Mouse (Mus musculus) cerebellum, postnatal 25 days (tissue): ENCODE measurements around the gene Camk2g.
A peak's percentile ranks its signal among the peaks of the same experiment; 100 is the strongest.
"Not testable (repeated sequence)": the region's sequence is repeated elsewhere in the genome, so short reads cannot be mapped to it uniquely, and the experiment has no call there.

Experiments used
- DNase-seq, 2 experiments: peaks; one replicate each; pipeline ENCODE4 v3.0.0; 2021; ENCODE audit warnings: mixed read lengths in 2 of 2

Gene Camk2g

GRCm38 (mm10) chr14:20735892-20736390 lies 57.9 kb downstream of the Camk2g start:
- no peak for DNase-seq

- DNase-seq, result no peak
Measured at GRCm38 (mm10) chr14:20735052-20735451, 58.8 kb downstream of the Camk2g start.

GRCm38 (mm10) chr14:20733952-20734774 lies 59.7 kb downstream of the Camk2g start, which contains the start of gene Ndst2:
TSS of gene Ndst2 (minus strand) at chr14:20734562.
- peak; percentile 93 to 95 for DNase-seq

GRCm38 (mm10) chr14:20733041-20733951 lies 60.6 kb downstream of the Camk2g start:
- no peak for DNase-seq

GRCm38 (mm10) chr14:20730853-20731602 lies 62.9 kb downstream of the Camk2g start:
- no peak for DNase-seq

GRCm38 (mm10) chr14:20729871-20730270 lies 64.0 kb downstream of the Camk2g start:
- no peak for DNase-seq

- no peak for DNase-seq
Measured at GRCm38 (mm10) chr14:20725660-20726339, 68.1 kb downstream of the Camk2g start.

- DNase-seq, result peak; percentile 72 to 85
Measured at GRCm38 (mm10) chr14:20724043-20724442, 69.8 kb downstream of the Camk2g start.

- no peak for DNase-seq
Measured at GRCm38 (mm10) chr14:20723006-20723405, 70.9 kb downstream of the Camk2g start.

GRCm38 (mm10) chr14:20721371-20721770 lies 72.5 kb downstream of the Camk2g start:
- no peak for DNase-seq

- no peak for DNase-seq
Measured at GRCm38 (mm10) chr14:20719767-20720166, 74.1 kb downstream of the Camk2g start.

- no peak for DNase-seq
Measured at GRCm38 (mm10) chr14:20718443-20718842, 75.4 kb downstream of the Camk2g start.

GRCm38 (mm10) chr14:20713832-20714231 lies 80.1 kb downstream of the Camk2g start:
- DNase-seq, result no peak

GRCm38 (mm10) chr14:20708239-20708638 lies 85.6 kb downstream of the Camk2g start:
- DNase-seq, result no peak

GRCm38 (mm10) chr14:20707201-20708190 lies 86.4 kb downstream of the Camk2g start, which contains the start of gene Zswim8:
TSS of gene Zswim8 (plus strand) at chr14:20707552.
- DNase-seq, result peak; percentile 94 to 95

- not testable (repeated sequence) for DNase-seq
Measured at GRCm38 (mm10) chr14:20703461-20703860, 90.4 kb downstream of the Camk2g start.

- DNase-seq, result peak; percentile 94 to 95
Measured at GRCm38 (mm10) chr14:20702741-20703381, 91.0 kb downstream of the Camk2g start, which contains the start of gene Chchd1. TSS of gene Chchd1 (plus strand) at chr14:20703006.

GRCm38 (mm10) chr14:20702096-20702740 lies 91.7 kb downstream of the Camk2g start:
- no peak for DNase-seq

- no peak for DNase-seq
Measured at GRCm38 (mm10) chr14:20701554-20701953, 92.3 kb downstream of the Camk2g start.
